Mouse (Mus musculus) C2C12 (cell line): ENCODE data around the gene Nnmt.

Source experiments
- CEBPB ChIP-seq: IDR thresholded peaks from one replicate; pipeline ENCODE4 v1.6.1; 2011; ENCODE audit warnings: low read depth, mild to moderate bottlenecking, control low read depth, moderate library complexity
- CTCF ChIP-seq: IDR thresholded peaks from one replicate; pipeline ENCODE4 v1.5.1; 2011; ENCODE audit not compliant: control insufficient read depth, insufficient read depth, insufficient read length
- MAX ChIP-seq: IDR thresholded peaks from one replicate; pipeline ENCODE4 v1.6.1; 2011; ENCODE audit warnings: mild to moderate bottlenecking, control low read depth
- MYOG ChIP-seq: IDR thresholded peaks from one replicate; pipeline ENCODE4 v1.6.1; 2011; ENCODE audit not compliant: control insufficient read depth, insufficient read length; ENCODE audit errors: extremely low read depth
- USF1 ChIP-seq: IDR thresholded peaks from one replicate; pipeline ENCODE4 v1.6.1; 2011; ENCODE audit warnings: low read depth, mild to moderate bottlenecking, control low read depth, moderate library complexity

- TF ChIP-seq CTCF: no peak
- TF ChIP-seq USF1: no peak
- no peak for TF ChIP-seq MAX
- TF ChIP-seq CEBPB: no peak
- TF ChIP-seq MYOG: no peak
These were observed 13.6 kb upstream of the Nnmt start for GRCm38 (mm10) chr9:48618589-48618988.
